Mouse (Mus musculus): ENCODE data around the gene Prkch. TPM values are rescaled to one million over a fixed set of nuclear protein-coding genes. Genes with fewer than 3 reads are reported as not detected.
A peak's percentile ranks its signal among the peaks of the same experiment; 100 is the strongest.

Gene Prkch
- total RNA-seq, 2 experiments from 2014 or later, result 7.3 to 9.1 TPM

GRCm38 (mm10) chr12:73578141-73578540 is 6.5 kb upstream of the Prkch start:
- intact Hi-C loops (cut with DNase I), result no loop called here
- no peak for DNase-seq

GRCm38 (mm10) chr12:73580811-73581210 is 3.8 kb upstream of the Prkch start:
- intact Hi-C loops (cut with DNase I), result loop anchor here (5.0 kb wide), 1 partner anchor 106 kb away; no protein-coding TSS in a partner anchor

GRCm38 (mm10) chr12:73583318-73583717 is 1.3 kb upstream of the Prkch start:
- intact Hi-C loops (cut with DNase I), result loop anchor here (5.0 kb wide), 1 partner anchor 104 kb away; no protein-coding TSS in a partner anchor
- DNase-seq, result no peak

More at GRCm38 (mm10) chr12:73580811-73581210, 3.8 kb upstream of the Prkch start:
- no peak for DNase-seq

- intact Hi-C loops (cut with DNase I), result loop anchor here (5.0 kb wide), 1 partner anchor 103 kb away; no protein-coding TSS in a partner anchor
- DNase-seq, result peak; percentile 32
Observed at GRCm38 (mm10) chr12:73583813-73584609, 585 bp upstream of the Prkch start.

GRCm38 (mm10) chr12:73585241-73585801 is 725 bp downstream of the Prkch start:
- intact Hi-C loops (cut with DNase I), result no loop called here
- no peak for DNase-seq

GRCm38 (mm10) chr12:73585850-73586249 is 1.3 kb downstream of the Prkch start:
- intact Hi-C loops (cut with DNase I), result no loop called here
- DNase-seq, result no peak

- intact Hi-C loops (cut with DNase I), result no loop called here
- no peak for DNase-seq
Observed at GRCm38 (mm10) chr12:73587262-73587661, 2.7 kb downstream of the Prkch start.

- intact Hi-C loops (cut with DNase I), result no loop called here
- no peak for DNase-seq
Observed at GRCm38 (mm10) chr12:73590627-73591276, 6.2 kb downstream of the Prkch start.

- DNase-seq, result no peak
- intact Hi-C loops (cut with DNase I), result no loop called here
Observed at GRCm38 (mm10) chr12:73591625-73592024, 7.0 kb downstream of the Prkch start.

GRCm38 (mm10) chr12:73593021-73593798 is 8.6 kb downstream of the Prkch start:
- no peak for DNase-seq
- intact Hi-C loops (cut with DNase I), result no loop called here

- intact Hi-C loops (cut with DNase I), result no loop called here
- DNase-seq, result no peak
Observed at GRCm38 (mm10) chr12:73594177-73594745, 9.7 kb downstream of the Prkch start.

- intact Hi-C loops (cut with DNase I), result no loop called here
- DNase-seq, result no peak
Observed at GRCm38 (mm10) chr12:73595226-73595625, 10.6 kb downstream of the Prkch start.

- intact Hi-C loops (cut with DNase I), result no loop called here
- peak; percentile 13 for DNase-seq
Observed at GRCm38 (mm10) chr12:73598241-73598640, 13.6 kb downstream of the Prkch start.

GRCm38 (mm10) chr12:73600457-73600856 is 15.9 kb downstream of the Prkch start:
- intact Hi-C loops (cut with DNase I), result no loop called here
- DNase-seq, result no peak

GRCm38 (mm10) chr12:73602974-73603373 is 18.4 kb downstream of the Prkch start:
- intact Hi-C loops (cut with DNase I), result no loop called here
- DNase-seq, result no peak

- intact Hi-C loops (cut with DNase I), result no loop called here
- DNase-seq, result no peak
Observed at GRCm38 (mm10) chr12:73603653-73604052, 19.1 kb downstream of the Prkch start.

- DNase-seq, result no peak
- intact Hi-C loops (cut with DNase I), result no loop called here
Observed at GRCm38 (mm10) chr12:73604762-73605161, 20.2 kb downstream of the Prkch start.

- intact Hi-C loops (cut with DNase I), result no loop called here
- no peak for DNase-seq
Observed at GRCm38 (mm10) chr12:73605174-73605573, 20.6 kb downstream of the Prkch start.

GRCm38 (mm10) chr12:73607381-73608064 is 22.9 kb downstream of the Prkch start:
- intact Hi-C loops (cut with DNase I), result no loop called here
- DNase-seq, result no peak

GRCm38 (mm10) chr12:73608065-73608397 is 23.4 kb downstream of the Prkch start:
- intact Hi-C loops (cut with DNase I), result no loop called here
- DNase-seq, result no peak
